Mouse (Mus musculus) R1 (cell line): ENCODE measurements around the gene Pi4k2a.

Experiments used
- DNase-seq: peaks from one replicate; pipeline ENCODE4 v3.0.0-alpha.2; 2018; ENCODE audit warnings: low read depth, low spot score

Gene Pi4k2a

DNA sequence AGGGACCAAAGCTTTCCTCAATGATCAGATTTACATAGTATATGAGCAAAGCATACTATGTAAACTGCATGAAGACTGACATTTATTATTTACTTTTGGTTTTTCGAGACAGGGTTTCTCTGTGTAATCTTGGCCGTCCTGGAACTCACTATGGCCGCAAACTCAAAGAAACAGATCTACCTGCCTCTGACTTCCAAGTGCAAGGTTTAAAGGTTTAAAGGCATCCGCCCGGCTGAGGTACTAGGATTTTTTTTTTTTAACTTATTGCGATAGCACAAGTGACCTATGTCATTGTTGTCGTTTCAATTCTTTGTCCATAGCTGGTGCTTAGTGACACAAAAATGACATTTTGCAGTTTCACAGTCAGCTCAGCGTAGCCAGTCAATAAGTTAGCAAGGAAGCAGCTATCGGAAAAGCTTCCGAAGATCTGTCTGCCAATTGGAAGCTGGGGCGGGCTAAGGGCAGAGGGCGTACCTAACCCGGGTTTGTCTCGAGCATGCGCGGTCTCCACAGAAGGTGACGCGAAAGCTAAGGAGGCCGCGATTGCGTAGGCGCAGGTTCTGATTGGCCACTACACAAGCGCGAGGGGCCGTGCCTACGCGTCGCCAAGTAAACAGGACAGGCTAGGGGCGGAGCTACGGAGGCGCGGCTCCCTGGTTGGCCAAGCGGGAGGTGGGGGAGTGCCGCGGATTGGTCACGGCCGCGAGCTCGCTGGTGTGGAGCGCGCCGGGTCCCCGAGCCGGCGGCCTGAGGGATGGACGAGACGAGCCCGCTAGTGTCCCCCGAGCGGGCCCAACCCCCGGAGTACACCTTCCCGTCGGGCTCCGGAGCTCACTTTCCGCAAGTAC is at the start of gene Pi4k2a:
Gene Pi4k2a (plus strand): TSS at position 723 of the 848 bp plus-strand sequence.
- DNase-seq: peak; percentile 100

DNA sequence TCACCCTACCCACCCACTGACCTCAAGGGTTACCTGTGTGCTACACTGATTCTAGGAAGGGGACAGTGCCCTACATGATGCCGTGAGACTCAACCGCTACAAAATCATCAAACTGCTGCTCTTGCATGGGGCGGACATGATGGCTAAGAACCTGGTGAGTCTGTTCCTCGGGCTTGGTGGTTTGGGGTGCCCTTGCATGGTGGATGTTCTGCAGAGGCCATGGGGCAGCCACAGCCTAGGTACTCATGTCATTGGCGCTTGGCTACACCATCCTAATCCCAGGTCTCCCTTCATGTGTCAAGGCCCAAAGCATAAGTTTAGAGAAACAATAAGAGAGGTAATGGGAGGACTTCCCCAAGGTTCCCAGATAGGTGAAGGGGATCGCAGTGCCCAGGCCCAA is 46.3 kb upstream of the Pi4k2a start:
- no peak for DNase-seq

DNA sequence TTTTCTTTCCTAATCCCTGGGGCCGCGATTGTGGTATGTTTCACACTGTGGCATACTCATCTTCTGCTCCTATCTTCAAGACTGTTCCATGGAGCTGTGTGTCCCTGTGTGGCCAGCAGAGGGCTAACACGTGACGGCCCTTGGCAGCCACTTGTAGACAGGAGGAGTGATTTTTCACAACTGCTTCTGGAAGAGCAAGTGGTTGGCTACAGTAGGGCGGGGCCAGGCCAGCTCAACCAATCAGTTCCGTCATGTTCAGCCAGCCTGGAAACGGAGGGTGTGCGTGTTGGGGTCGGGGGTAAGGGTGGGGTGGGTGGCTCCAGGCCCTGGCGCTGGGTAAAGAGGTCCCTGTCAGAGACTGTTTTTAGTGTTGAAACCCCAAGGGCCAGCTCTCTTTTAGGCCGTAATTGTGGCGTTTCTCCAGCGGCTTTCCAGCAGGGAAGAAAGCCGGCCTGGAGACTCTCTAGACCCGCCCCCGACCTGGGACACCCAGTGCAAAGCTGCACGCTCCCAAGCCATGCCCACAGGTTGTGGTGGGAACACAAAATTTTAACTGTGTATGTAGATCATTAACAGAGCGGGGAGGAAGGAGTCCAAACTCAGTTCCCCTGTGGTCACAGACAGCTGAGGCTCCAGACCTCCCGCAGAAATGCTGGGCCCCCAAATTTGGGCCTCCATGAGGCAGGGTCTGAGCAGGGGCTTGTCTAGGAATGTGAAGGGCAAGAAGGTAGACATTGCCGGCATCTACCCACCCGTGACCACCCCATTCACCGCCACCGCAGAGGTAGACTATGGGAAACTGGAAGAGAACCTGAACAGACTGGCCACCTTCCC is 44.8 kb upstream of the Pi4k2a start, which contains the start of gene Hoga1:
Gene Hoga1 (plus strand): TSS at position 342 of the 834 bp plus-strand sequence.
- DNase-seq: peak; percentile 96

DNA sequence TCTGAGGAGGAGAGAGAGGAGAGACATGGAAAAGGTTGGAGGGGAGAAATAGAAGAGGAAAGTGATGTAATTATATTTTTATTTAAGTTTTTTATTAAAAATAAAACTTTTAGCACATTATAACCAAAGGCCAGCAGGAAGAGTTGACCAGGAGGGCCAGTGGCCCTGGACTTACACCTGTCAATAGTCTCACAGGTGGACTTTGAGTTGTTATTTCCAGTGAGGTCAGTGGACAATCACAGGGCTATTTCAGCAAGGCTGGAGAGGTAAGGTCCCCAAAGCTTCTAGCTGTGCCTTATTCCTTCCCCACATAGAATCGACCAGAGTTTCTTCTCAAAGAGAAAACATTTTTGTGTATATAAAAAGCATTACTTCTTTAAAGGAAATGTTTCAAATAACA is 40.0 kb upstream of the Pi4k2a start:
- no peak for DNase-seq

DNA sequence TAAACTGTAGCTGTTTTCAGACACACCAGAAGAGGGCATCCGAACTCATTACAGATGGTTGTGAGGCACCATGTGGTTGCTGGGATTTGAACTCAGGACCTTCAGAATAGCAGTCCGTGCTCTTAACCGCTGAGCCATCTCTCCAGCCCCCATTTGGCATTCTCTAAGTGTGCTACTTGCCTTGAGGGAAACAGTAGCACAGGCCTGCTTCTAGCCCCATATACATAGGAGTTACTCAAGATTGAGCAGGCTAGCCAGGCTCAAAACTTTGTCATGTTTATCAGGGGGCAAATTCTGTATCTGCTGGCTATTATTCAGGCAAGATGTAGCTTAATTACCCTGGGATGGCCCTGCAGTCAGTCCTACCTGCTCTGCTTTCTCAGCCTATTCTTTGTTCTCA is 38.9 kb upstream of the Pi4k2a start:
- DNase-seq: no peak

DNA sequence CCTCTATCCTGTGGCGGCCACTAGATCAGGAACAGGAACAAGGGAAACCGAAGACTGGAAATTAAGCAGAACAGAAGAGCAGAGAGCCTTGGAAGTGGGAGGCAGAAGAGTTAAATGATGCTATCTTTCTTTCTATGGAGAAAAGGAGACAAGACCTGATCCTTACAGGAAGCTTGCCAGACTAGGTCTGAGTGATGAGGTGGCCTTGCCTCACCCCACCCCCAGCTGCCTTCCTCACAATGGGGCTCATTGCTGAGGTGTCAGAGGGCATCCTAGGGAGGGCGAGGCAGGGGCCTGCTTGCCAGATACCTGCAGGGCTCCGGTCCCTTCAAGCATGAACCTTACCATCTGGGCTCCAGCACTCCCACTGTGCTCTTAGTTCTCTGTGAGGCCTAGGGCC is 38.3 kb upstream of the Pi4k2a start, which contains the start of gene 4933411K16Rik:
Gene 4933411K16Rik (plus strand): TSS at position 301 of the 400 bp plus-strand sequence.
- DNase-seq: no peak

DNA sequence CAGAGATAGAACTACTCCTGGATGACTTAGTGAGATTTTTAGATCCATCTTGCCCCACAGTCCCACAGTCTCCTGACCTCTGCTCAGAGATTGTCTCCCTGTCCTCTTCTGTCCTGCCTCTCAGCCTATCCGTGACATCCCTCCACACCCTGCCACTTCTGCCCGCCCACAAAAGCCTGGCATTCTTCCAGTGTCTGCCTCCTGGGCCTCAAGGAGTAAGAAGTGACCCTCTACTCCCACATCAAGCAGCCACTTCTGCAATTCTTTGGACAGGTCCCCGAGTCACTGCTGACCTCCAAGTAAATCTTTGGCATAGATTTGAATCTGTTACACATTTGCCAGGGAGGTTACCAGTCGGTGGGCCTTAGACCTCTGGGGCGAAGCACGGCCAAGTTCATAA is 36.0 kb upstream of the Pi4k2a start:
- DNase-seq: no peak

DNA sequence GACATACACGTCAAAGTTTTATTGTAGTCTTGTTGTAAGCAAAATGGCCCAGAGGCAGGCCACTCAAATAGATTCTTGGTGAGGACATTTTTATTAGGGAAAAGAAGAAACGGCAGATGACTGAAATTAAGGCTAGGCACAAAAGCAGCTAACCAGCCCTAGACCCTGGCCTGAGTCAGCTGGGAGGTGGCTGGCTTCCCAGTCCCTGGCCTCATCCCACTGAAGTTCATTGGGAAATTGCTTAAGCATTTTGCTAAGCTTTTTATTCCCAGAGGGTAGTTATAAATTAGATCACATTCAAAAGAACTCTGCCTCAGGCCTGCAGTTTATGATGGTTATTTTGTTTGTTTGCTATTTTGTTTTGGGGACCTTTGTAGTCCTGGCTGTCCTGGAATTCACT is 34.4 kb upstream of the Pi4k2a start:
- no peak for DNase-seq

DNA sequence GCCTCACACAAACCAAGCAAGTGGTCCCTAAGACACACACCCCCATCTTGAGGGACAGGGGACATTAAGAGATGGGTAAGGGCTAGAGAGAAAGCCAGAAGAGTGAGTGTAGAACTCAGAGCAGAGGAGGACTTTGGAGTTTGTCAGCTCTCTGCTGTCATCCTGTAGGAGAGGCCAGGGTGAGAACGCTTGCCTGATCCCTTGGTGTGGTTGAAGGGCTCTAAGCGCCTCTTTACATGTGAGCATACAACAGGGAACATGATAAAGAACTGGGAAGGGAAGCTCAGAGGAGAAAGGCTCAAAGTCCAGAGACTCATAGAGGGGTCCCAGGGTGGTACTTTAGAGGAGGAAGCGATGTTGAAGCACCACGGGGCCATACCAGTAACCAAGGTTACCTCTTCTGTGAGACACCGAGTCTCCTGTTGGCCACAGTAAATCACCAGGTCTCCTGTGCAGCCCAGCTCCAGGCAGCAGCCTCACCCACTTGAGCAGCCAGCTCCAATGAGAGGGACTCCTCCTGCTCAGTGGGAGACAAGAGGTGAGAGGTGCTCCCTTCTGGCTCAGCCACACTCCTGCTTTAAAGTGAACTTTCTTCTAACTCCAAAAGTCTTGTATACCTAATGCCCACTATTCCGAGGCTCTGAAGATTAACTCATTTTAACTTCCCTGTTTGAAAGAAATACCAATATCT is 33.4 kb upstream of the Pi4k2a start:
- DNase-seq: no peak

DNA sequence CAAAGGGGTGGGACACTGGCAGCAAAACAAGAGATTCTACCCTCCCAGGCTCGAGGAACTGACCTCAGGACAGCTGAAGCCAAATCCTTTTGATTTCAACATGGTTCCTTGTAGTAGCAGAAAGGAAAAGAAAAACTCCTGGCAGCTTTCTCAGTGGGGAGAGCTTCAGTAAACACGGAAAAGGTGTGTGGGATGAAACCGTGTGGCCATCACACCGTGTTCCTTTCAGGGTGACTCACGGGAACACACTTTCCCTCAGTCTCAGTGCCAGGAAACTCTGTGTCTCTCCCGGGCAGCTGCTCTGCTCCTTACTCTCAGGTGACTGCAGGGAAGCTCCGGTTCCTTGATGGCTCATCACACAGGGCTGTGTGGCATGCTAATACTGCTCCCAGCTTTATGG is 31.8 kb upstream of the Pi4k2a start:
- no peak for DNase-seq

DNA sequence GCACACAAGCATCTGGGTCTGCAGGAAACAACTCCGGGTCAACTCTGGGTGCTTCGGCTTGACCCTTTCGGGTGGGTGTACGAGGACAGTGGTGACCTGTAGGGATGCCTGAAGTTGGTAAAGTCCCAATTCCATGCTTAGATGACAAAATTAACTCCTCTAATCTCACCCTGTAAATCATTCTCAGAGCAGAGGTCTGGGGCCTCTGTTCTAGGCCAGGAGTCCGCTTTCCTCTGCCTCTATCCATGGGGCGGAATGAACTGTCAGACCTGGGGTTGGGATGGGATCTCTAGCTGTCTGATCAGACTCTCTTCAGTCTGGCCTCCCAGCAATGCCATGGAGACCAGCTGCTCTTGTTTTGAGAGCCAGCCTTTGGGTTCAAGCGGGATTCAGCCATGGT is 28.8 kb upstream of the Pi4k2a start:
- DNase-seq: no peak

DNA sequence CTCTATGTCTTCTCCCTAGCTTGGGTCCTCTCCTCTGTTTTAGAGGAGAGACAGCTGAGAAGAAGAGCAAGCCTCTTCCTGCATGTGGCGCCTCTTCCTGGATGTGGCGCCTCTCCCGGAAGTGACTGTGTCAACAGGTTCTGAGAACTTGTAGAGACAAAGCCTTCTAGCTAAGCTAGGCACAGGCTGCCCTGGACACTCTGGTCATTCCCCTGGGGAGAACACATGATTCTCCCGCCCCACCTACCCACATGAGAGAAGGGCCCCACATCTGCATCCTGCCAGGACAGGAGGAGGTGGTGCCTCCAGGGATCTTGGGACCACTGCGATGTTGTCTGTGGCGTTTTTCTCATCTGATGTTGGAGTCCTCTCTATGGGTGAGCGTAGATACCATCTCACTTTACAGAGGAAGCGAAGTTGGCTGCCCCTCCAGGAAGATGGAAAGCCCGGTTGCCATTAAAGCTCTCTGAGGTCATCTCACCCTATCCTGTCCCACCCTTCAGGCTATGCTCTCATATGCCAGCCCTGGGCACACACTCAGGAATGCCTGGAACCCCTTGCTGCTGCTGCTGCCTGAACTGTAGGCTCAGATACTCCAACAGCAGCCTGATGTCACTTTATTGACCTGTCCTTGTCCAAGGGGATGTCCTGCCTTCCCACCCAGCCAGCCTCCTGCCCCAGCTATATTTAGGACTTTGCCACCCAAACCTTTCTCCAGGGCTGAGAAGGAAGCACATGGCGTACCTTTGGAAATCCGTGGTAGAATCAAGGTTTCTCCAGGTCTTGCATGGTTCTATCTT is 21.6 kb upstream of the Pi4k2a start:
- peak; percentile 40 for DNase-seq

DNA sequence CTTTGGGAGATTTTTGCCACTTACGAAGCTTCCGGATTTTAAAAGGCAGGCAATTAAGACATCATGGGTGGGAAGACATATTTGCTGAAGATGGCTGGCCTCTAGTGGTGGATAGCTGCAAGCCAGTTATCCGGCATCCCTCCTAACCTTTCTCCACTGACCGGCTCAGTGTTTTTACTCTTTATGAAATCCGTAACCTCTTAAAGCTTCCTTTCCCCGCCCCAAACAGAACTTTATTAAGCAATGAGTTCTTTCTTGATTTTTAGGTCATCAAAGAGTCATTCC is 21.1 kb upstream of the Pi4k2a start:
- DNase-seq: peak; percentile 29

DNA sequence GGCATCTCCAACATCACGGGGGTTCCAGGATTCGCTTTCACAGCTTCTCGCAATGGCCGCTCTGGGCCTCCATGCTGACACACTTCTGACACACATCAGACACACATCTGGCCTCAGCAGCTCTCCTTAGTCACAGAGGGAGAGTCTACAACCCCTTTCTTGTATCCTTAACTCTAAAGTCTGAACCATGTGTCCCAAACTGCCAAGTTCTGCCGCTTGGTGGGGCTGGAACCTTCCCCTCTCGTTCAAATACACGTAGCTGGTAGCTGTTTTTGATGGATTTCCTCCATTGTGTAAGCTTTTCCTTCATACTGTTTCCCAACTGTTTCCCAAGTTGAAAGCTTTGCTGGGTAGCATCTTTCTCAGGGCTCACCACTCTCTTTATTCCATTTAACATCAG is 19.0 kb upstream of the Pi4k2a start:
- DNase-seq: peak; percentile 65

DNA sequence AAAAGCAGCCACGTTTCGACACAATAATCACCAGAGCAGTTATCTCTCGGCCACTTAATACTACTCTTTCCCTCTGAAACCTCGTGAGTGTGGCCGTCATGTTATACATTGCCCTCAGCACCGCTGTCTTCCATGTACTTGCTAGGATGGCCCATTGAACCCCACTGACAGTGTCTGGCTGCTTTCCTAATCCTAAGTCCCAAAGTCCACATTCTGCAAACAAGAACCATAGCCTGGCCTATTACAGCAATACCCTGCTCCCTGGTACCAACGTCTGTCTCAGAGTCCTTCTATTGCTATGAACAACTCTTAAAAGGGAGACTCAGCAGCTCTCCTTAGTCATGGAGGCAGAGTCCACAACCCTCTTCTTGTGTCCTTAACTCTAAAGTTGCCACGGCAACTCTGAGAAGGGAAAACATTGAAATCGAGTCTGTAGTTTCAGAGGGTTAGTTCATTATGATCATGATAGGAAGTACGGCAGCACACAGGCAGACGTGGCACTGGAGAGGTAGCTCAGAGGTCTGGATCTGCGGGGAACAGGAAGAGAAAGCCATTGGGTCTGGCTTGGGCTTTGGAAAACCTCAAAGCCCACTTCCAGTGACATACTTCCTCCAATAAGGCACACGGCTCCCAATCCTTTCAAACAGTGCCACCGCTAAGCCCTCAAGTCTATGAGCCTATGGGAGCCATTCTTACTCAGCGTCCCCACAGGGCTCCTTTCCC is 18.2 kb upstream of the Pi4k2a start:
- no peak for DNase-seq

DNA sequence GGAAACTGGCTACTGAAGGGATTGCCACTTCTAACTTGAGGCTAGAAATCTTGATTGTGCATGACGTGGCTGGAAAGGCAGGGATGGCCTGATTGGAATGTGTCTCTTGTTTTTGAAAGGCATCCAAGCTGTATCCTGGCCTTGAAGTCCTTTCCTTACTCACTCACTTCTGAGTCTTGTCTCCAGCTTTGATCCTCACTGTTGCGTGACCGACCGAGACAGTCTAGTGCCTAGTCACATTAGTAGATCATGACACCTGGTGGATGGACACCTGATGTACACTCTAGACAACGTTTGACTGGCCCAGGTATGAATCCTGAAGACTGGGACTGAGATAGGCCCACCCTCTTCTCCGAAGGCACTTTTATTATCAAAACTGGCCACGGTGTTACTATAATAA is 17.5 kb upstream of the Pi4k2a start:
- DNase-seq: peak; percentile 43

DNA sequence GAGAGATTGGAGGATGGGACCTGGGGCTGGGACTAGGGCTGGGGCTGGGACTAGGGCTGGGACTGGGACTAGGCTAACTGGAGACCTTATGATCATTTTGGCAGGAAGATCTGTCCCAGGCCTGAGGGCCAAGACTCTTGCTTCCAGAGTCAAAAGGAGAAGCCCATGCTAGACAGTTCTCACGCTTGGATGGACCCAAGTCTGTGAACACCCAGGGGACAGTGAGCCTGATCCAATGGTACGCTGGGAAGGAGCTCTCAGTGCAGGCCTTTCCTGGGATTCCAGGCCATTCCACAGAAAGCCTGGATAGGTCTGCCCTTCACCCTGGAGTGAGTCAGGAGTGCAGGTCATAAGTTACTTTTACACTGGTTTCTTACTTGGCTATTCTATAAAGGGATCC is 15.2 kb upstream of the Pi4k2a start:
- DNase-seq: no peak

DNA sequence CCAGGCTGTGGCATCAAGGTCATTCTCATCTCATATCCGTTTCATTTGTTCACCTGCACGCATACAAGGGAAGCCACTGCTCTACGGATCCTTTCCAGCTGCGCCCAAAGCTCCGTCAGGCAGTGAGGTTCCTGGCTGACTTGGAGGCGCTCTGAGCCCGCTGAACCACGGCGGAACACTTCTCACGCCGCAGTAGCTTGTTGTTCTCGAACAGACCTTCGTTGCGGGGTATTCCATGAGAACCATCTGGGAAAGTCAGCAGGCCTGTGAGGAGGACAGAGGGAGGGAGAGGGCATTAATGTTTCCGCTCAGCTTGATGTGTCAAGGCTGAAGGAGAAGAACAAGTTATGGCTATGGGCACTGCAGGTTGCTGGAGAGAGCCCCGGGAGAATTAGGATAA is 14.3 kb upstream of the Pi4k2a start:
- peak; percentile 38 for DNase-seq

DNA sequence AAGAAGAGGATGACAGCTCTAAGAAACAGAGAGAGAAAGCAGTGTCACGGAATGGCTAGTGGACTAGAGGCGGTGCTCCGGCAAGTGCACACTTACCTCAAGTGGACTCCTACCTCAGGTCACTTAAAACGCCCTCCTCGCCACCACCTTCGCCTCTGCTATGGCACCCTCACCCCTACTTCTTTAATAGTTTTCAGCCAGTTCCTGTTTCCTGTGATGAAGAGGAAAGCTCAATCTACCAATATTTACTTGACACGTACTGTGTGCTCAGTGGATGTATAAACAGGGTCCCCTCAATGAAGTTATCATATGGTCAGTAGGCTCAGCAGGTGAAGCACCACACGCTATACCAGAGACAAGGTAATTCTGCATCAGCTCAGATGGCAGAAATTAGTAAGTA is 11.7 kb upstream of the Pi4k2a start:
- no peak for DNase-seq

DNA sequence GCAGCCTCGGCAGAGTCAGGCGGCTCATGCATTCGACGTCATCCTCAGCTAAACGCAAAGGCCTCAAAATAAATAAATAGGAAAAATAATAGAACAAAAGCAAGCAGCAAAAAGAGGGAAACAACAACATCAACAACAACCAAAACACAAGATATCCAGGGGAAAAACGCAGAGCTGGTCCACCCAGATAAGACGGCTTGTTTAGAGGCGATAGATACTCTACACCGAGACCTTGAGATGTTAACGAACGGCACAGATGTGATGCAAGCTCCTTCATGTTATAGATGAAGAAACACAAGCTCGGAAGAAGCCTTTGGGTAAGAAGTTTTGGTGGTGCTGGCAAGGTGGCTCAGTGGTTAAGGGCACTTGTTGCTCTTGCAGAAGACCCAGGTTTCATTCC is 11.3 kb upstream of the Pi4k2a start:
- no peak for DNase-seq

DNA sequence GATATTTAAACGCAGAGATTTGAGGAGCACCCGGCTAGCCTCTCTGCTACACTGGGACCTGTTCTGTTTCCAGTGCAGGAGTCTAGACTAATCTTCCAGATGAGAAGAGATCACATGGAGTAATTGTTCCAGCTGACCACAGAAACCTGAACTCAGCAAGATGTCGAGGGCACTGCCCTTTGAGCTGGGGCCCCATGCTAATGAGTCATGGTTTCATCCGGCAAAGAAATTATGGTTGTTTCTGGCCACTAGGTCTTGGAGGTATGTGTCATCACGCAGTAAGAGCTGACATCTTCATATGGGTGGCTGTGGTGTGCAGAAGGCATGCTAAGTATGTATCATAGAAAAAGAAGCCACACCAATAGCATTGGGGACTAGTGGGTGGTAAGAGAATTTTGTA is 10.3 kb upstream of the Pi4k2a start:
- no peak for DNase-seq
